Mouse (Mus musculus): ENCODE measurements around the gene Zfp689.
A peak's percentile ranks its signal among the peaks of the same experiment; 100 is the strongest.
"Not testable (repeated sequence)": the region's sequence is repeated elsewhere in the genome, so short reads cannot be mapped to it uniquely, and the experiment has no call there.

Zfp689 gene

GRCm38 (mm10) chr7:127470743-127471645 is 22.0 kb upstream of the Zfp689 start:
- peak; percentile 98 for DNase-seq (ENCODE audit: low read depth)

GRCm38 (mm10) chr7:127470011-127470715 is 21.2 kb upstream of the Zfp689 start:
- no peak for DNase-seq (ENCODE audit: low read depth)

GRCm38 (mm10) chr7:127466606-127467005 is 17.6 kb upstream of the Zfp689 start:
- no peak for DNase-seq (ENCODE audit: low read depth)

GRCm38 (mm10) chr7:127465670-127466069 is 16.7 kb upstream of the Zfp689 start:
- not testable (repeated sequence) for DNase-seq (ENCODE audit: low read depth)

GRCm38 (mm10) chr7:127465191-127465590 is 16.2 kb upstream of the Zfp689 start:
- DNase-seq (ENCODE audit: low read depth) = no peak

GRCm38 (mm10) chr7:127459311-127459710 is 10.4 kb upstream of the Zfp689 start, which contains the start of gene Prr14:
Gene Prr14 (plus strand): TSS chr7:127459611.
- not testable (repeated sequence) for DNase-seq (ENCODE audit: low read depth)

- DNase-seq (ENCODE audit: low read depth) = not testable (repeated sequence)
Observed at GRCm38 (mm10) chr7:127458371-127459122, 9.6 kb upstream of the Zfp689 start.

GRCm38 (mm10) chr7:127454905-127455304 is 5.9 kb upstream of the Zfp689 start:
- no peak for DNase-seq (ENCODE audit: low read depth)

GRCm38 (mm10) chr7:127453056-127453455 is 4.1 kb upstream of the Zfp689 start:
- no peak for DNase-seq (ENCODE audit: low read depth)

- no peak for DNase-seq (ENCODE audit: low read depth)
Observed at GRCm38 (mm10) chr7:127449966-127450365, 1.0 kb upstream of the Zfp689 start.

- DNase-seq (ENCODE audit: low read depth) = no peak
Observed at GRCm38 (mm10) chr7:127443976-127444375, 5.0 kb downstream of the Zfp689 start.

- peak; percentile 63 for DNase-seq (ENCODE audit: low read depth)
Observed at GRCm38 (mm10) chr7:127437724-127438123, 11.2 kb downstream of the Zfp689 start.

GRCm38 (mm10) chr7:127435206-127435605 is 13.8 kb downstream of the Zfp689 start:
- no peak for DNase-seq (ENCODE audit: low read depth)

GRCm38 (mm10) chr7:127426354-127426753 is 22.6 kb downstream of the Zfp689 start:
- DNase-seq (ENCODE audit: low read depth) = no peak

- DNase-seq (ENCODE audit: low read depth) = no peak
Observed at GRCm38 (mm10) chr7:127425911-127426310, 23.0 kb downstream of the Zfp689 start.

GRCm38 (mm10) chr7:127425291-127425690 is 23.7 kb downstream of the Zfp689 start:
- DNase-seq (ENCODE audit: low read depth) = no peak

- DNase-seq (ENCODE audit: low read depth) = no peak
Observed at GRCm38 (mm10) chr7:127422247-127422646, 26.7 kb downstream of the Zfp689 start.

GRCm38 (mm10) chr7:127421388-127422191 is 27.4 kb downstream of the Zfp689 start, which contains the start of gene Zfp688:
Gene Zfp688 (minus strand): TSS chr7:127422068.
- DNase-seq (ENCODE audit: low read depth) = peak; percentile 98

GRCm38 (mm10) chr7:127411418-127411817 is 37.5 kb downstream of the Zfp689 start:
- no peak for DNase-seq (ENCODE audit: low read depth)

GRCm38 (mm10) chr7:127406002-127406987 is 42.7 kb downstream of the Zfp689 start, which contains the start of gene Zfp764:
Gene Zfp764 (minus strand): TSS chr7:127406822.
- DNase-seq (ENCODE audit: low read depth) = peak; percentile 96
